Mouse (Mus musculus) urinary bladder, adult 2 months (tissue): ENCODE results near the gene Cntnap2. TPM values are rescaled to one million over a fixed set of nuclear protein-coding genes. Genes with fewer than 3 reads are reported as not detected.

ENCODE experiments used
- DNase-seq: peaks from one replicate; pipeline ENCODE4 v3.0.0; 2022; ENCODE audit warnings: low spot score
- polyA plus RNA-seq: library from polyadenylated mRNA; depleted of rRNA; stranded (reverse); fragments of >200 nt; gene quantifications from 2 replicates; pipeline ENCODE4 v1.2.3, GENCODE M21; 2012

The Cntnap2 gene
- polyA plus RNA-seq, 1 experiment, result 23.6 TPM

DNA sequence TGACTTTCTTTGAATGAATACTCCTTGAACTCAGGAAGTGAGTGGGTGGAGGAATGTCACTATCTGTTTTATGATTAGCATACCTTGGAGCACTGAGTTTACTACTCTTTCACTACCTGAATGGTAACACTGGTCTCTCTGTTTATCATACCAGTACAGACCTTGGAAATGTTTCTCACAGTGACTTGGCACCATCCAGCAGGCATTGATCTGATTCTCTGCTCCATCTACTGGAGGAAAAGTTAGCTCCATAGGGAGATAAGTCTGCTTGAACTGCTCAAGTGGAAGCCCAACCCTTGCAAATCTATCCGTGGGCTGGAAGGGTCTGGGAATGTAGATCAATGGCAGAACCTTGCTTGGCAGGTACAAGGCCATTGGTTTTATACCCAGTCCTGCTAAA is 2235.3 kb downstream of the Cntnap2 start:
- DNase-seq, result no peak

GRCm38 (mm10) chr6:47304848-47305490 is 2245.8 kb downstream of the Cntnap2 start:
- DNase-seq, result no peak

DNA sequence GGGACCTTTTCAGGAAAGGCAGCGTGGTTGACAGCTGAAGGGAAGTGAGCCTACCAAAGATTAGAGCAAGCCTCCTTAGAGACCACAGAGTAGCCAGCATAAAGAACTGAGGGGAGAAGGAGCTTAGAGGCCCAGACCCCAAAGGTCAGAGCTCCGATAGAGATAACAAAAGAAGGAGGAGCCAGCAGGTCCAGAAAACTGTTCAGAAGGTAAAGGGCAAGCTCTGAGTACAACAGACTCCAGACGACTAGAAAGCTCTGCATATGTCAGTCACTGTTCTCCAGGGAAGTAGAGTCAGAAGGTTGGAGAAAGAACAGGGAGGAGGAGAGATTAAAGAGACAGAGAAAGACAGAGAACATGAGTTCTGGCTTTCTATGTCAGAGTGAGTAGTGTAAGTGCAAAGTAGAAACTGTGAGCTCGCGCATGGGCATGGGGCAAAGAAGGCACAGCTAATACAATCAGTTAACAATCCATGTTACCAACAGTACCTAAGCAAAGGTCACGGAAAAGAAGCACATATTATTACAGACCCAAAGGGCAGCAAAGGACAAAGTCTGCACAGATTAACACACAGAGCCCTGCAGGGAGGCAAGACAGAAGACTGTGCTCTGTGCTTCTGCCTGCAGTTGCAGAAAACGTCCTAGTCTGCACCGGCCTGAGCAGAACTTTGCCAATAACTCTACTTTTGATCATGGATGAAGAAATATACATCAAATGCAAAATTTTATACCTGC is 2247.1 kb downstream of the Cntnap2 start:
- DNase-seq, result no peak

DNA sequence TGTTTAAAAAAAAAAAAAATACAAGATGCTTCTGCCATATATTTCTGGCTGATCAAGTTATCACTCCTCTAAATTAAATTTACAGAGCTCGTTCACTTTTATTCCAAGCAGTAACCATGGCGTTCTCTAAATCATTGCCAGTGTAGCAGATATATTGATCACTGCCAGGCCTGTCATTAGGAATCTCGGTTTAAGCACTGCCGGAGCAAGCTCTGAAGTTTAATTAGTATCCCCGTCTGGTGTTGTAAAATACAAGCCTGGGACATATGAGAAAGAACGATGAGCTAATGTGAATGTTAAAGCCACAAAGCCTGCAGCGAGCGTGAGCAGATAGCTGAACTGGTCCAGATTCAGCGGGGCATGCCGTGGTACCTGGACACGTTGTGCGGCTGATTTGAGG is 2247.8 kb downstream of the Cntnap2 start:
- DNase-seq, result no peak

GRCm38 (mm10) chr6:47314507-47315334 is 2255.6 kb downstream of the Cntnap2 start:
- DNase-seq, result no peak

DNA sequence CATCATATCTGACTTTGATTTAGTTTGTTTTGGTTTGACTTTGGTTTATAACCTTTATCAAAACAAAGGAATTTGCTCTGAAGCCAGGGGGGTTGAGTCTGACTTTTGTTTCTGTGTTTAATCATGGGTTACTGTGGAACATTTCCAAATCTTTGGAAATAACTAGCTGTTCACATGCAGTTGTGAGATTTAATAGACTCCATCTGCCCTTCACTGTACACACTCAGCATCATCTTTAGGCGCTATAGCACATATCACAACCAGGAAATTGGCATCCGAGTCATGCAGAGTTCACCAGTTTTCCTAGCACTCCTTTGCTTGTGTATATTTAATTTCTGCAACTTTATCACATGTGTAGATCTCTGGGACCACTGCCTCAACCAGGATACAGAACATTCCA is 2256.3 kb downstream of the Cntnap2 start:
- DNase-seq, result no peak

DNA sequence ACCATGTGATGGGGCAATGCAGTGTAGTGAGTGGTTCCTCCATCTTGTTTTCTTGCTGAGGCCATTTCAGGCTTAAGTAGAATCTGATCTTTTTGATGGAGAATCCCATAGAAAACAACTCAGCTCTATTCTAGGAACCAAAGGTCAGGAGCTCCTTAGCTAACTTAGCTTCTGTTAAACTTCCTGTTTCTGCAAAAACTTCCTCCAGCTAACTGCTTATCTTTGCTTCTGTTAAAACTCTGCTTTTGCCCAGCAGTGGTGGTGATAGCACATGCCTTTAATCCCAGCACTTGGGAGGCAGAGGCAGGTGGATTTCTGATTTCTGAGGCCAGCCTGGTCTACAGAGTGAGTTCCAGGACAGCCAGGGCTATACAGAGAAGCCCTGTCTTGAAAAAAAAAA is 2258.1 kb downstream of the Cntnap2 start:
- no peak for DNase-seq

- DNase-seq, result no peak
Observed at GRCm38 (mm10) chr6:47318705-47319104, 2259.5 kb downstream of the Cntnap2 start.

- DNase-seq, result no peak
Observed at GRCm38 (mm10) chr6:47319309-47319983, 2260.3 kb downstream of the Cntnap2 start.

DNA sequence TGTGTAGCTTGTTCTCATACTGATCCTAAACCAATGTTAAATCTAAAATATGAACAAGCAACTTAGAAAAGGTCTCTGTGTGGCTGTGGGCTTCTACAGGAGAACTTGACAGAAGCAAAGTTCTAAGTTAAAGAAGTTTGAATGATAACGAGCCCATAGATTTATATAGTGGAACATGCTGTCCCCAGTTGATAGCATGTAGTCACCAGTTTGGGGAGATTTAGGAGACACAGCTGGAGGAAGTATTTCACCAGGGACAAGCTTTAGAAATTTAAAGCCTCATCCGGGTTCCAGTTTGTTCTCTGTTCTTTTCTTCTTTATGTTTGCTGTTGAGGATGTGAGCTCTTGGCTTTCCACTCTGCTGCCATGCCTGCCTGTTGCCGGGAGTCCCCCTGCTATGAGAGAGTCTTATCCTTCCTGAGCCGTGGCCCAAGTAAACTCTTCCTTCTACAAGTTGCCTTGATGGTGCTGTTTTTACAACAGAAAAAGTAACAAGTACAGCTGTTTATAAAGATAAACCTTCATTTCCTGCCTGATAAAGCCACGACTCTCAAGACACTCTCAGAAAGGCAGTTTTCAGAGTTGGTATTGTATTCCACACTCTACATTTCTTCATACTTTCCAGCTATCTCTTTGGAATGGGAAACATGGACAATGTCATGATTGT is 2264.1 kb downstream of the Cntnap2 start:
- no peak for DNase-seq

DNA sequence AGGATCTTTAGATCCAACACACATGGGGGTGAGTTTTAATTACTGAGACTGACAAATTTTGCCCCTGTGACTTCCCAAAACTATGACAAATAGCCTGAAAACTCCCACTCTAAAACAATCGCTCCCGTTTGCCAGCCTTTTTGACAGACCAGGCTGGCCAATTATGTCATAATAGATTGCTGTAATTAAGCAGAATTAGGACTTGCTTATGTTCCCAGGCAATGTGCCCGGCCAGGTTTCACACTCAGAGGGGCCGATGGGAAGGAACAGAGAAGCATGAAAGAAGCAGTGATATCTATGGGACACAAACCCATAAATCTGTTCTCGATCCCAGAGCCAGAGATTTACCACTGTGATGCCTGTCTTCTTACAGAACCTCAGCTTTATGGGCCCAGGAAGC is 2264.7 kb downstream of the Cntnap2 start:
- DNase-seq, result no peak

- no peak for DNase-seq
Observed at GRCm38 (mm10) chr6:47328281-47328680, 2269.1 kb downstream of the Cntnap2 start.

- DNase-seq, result no peak
Observed at GRCm38 (mm10) chr6:47329212-47329611, 2270.1 kb downstream of the Cntnap2 start.

- DNase-seq, result no peak
Observed at GRCm38 (mm10) chr6:47333016-47333415, 2273.9 kb downstream of the Cntnap2 start.

DNA sequence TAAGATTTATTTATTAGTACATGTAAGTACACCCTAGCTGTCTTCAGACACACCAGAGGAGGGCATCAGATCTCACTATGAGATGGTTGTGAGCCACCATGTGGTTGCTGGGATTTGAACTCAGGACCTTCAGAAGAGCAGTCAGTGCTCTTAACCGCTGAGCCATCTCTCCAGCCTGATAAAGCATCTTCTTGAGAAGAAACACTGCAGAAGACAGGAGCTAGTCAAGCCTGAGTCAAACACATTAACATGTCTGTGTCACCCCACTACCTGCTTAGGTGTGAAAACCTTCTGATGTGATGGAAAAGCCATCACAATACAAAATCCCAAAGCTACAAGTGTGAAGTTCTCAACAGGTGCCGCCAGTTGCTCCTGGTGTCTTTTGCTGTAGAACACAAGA is 2275.2 kb downstream of the Cntnap2 start:
- DNase-seq, result no peak

- no peak for DNase-seq
Observed at GRCm38 (mm10) chr6:47337300-47337699, 2278.1 kb downstream of the Cntnap2 start.

DNA sequence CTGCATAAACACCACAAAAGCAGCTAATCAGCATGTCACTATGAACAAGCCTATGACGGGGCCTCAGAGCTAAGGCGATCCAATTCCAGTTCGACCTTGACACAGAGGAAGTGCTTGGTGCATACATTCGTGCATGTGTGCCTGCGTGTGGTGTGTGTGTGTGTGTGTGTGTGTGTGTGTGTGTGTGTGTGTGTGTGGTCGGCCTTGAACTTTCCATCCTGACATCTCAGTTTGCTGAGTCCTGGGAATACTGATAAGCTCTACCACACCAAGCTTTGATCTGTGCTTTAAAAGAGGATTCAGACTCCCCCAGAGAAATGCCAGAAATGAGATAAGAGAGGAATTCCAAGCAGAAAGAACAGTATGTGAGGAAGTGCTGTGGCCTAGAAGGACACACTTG is 2279.0 kb downstream of the Cntnap2 start:
- no peak for DNase-seq

DNA sequence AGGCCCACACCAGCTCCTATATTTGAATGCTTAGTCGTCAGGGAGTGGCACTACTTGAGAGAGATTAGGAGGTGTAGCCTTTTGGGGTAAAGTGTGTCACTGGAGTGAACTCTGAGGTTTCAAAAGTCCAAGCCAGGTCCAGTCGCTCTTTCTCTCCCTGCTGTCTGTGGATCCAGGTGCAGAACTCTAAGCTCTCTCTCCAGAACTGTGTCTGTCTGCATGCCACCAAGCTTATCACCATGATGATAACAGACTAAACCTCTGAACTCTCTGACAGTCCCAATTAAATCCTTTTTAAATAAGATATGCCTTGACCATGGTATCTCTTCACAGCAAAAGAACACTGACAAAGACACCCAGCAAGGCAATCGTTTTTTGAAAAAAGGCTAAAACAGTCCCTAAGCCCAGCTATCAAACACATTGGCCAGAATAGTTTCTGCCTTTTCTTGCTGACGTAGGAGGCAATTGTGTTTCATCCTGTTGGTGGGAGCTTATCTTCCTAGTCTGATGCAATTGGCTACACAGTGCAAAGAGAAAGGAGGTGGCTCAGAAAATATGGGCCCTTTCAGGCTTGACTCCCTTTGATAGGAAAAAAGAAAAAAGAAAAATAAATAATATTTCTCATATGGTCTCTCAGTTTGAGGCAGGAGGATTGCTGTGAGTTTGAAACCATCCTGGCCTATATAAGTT is 2281.8 kb downstream of the Cntnap2 start:
- DNase-seq, result no peak

- DNase-seq, result no peak
Observed at GRCm38 (mm10) chr6:47341503-47341884, 2282.3 kb downstream of the Cntnap2 start.

GRCm38 (mm10) chr6:47343245-47343644 is 2284.1 kb downstream of the Cntnap2 start:
- DNase-seq, result no peak

DNA sequence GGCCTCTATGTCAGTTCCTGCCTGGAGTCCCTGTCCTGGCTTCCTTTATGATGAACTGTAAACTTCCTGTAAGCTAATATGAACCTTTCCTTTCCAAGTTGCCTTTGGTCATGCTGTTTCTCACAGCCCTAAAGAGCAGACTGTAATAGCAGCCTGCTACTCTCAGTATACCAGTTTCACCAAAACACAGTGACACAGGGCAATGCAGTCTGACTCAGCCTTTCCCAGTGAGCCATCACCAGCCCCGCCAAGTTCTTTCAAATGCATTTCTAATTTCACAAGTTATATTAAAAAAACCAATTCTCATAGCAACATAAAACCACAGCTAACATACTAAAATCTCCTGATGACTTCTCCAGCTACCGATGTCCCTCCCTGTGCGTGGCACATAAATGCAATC is 2285.5 kb downstream of the Cntnap2 start:
- DNase-seq, result no peak
